Mouse (Mus musculus): ENCODE results near the gene Snrnp70. TPM values are rescaled to one million over a fixed set of nuclear protein-coding genes. Genes with fewer than 3 reads are reported as not detected.

Gene Snrnp70
- polyA plus RNA-seq, 1 experiment, result 781 TPM

GRCm38 (mm10) chr7:45433835-45434202 lies 38.3 kb upstream of the Snrnp70 start:
- Histone ChIP-seq H3K4me3 (replicated peaks; ENCODE audit: control insufficient read depth, low read depth, low read length) (peak overlapping the region; percentile 73), H3K4me1 (ENCODE audit: control insufficient read depth, insufficient read depth, low read length) (peaks cover 8% of the 10 kb centered on the region; the same call in 1 of the 2 replicates), H3K27ac (ENCODE audit: control insufficient read depth, insufficient read depth, low read depth, low read length, poor library complexity) (peak overlapping the region; percentile 45)
- WGBS, result 2% methylated on average over 7 of the region's 7 CpGs
- TF ChIP-seq CTCF (IDR thresholded peaks at IDR 0.05; ENCODE audit: control insufficient read depth, insufficient read depth, low read length) (no peak), POLR2A (IDR thresholded peaks at IDR 0.05; ENCODE audit: borderline replicate concordance, control insufficient read depth, low read depth, low read length) (no peak)

GRCm38 (mm10) chr7:45426556-45426955 lies 31.0 kb upstream of the Snrnp70 start:
- no peak overlapping the region for H3K4me3 ChIP-seq (replicated peaks; ENCODE audit: control insufficient read depth, low read depth, low read length)
- H3K27ac ChIP-seq (ENCODE audit: control insufficient read depth, insufficient read depth, low read depth, low read length, poor library complexity), result no peak overlapping the region
- TF ChIP-seq POLR2A (IDR thresholded peaks at IDR 0.05; ENCODE audit: borderline replicate concordance, control insufficient read depth, low read depth, low read length) (no peak), CTCF (IDR thresholded peaks at IDR 0.05; ENCODE audit: control insufficient read depth, insufficient read depth, low read length) (no peak)
- WGBS, result 88% methylated on average over 8 of the region's 8 CpGs
- H3K4me1 ChIP-seq (ENCODE audit: control insufficient read depth, insufficient read depth, low read length), result no peaks in the 10 kb centered on the region

GRCm38 (mm10) chr7:45421194-45421593 lies 25.7 kb upstream of the Snrnp70 start:
- TF ChIP-seq CTCF (IDR thresholded peaks at IDR 0.05; ENCODE audit: control insufficient read depth, insufficient read depth, low read length), result no peak
- TF ChIP-seq POLR2A (IDR thresholded peaks at IDR 0.05; ENCODE audit: borderline replicate concordance, control insufficient read depth, low read depth, low read length), result no peak
- Histone ChIP-seq H3K4me3 (replicated peaks; ENCODE audit: control insufficient read depth, low read depth, low read length) (no peak overlapping the region), H3K4me1 (ENCODE audit: control insufficient read depth, insufficient read depth, low read length) (no peaks in the 10 kb centered on the region), H3K27ac (ENCODE audit: control insufficient read depth, insufficient read depth, low read depth, low read length, poor library complexity) (no peak overlapping the region)
- WGBS, result 92% methylated on average over 14 of the region's 14 CpGs

DNA sequence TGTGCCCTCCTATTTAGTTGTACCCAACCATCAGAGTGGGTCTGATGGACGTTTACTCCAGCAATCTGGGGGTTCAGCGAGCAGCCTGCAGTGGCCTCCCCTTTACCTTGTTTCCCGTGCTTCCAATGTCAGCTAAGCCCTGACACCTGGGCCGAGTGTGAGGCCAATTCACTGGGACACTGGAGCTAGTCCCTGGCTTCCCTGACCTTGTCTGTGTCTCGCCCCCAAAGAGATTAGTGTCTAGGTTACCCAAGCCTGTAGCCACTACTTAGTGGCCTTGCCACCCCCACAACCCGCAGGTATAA lies 25.0 kb upstream of the Snrnp70 start, which contains the start of gene Lhb:
Lhb (plus strand) TSS at position 206 of the 305 bp plus-strand sequence.
- 79% methylated on average over 6 of the region's 6 CpGs for WGBS
- Histone ChIP-seq H3K4me1 (ENCODE audit: control insufficient read depth, insufficient read depth, low read length) (no peaks in the 10 kb centered on the region), H3K27ac (ENCODE audit: control insufficient read depth, insufficient read depth, low read depth, low read length, poor library complexity) (no peak within 1 kb of the TSS), H3K4me3 (replicated peaks; ENCODE audit: control insufficient read depth, low read depth, low read length) (no peak within 1 kb of the TSS)
- TF ChIP-seq CTCF (IDR thresholded peaks at IDR 0.05; ENCODE audit: control insufficient read depth, insufficient read depth, low read length) (no peak), POLR2A (IDR thresholded peaks at IDR 0.05; ENCODE audit: borderline replicate concordance, control insufficient read depth, low read depth, low read length) (no peak)

DNA sequence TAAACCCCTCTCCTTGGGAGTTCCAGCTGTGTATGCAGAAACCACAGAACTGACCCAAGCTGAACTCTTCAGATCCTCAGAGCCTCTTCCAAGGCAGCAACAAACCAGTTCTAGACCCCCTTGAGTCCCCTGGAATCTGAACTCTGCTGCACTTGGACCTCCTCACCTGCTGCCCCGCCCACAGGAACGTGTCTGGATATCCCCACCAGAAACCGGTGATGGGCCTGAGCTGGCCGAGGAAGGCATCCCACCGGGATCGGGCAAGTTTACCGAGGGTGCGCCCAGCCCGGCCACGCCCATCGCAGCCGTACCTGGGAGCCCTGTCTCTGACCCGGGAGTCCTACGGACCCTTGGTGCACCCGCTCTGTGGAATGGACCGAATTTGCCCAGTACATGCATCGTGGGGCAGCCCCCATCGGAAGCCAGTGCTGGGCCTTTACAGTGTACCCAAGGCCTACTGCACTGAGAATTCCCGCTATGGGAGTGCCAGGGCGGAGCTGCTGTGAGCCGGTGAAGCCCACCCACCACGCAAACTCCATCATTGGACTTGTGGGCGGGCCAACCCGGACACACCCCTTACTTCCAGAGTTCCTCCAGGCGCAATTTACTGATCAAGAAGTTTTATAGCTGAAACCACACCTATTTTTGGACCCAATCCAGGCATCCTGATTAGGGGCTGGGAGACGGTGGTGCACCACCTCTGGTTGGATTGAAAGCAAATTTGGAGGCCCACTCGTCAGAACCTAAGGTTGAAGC lies 24.5 kb upstream of the Snrnp70 start:
- TF ChIP-seq CTCF (IDR thresholded peaks at IDR 0.05; ENCODE audit: control insufficient read depth, insufficient read depth, low read length) (no peak), POLR2A (IDR thresholded peaks at IDR 0.05; ENCODE audit: borderline replicate concordance, control insufficient read depth, low read depth, low read length) (no peak)
- Histone ChIP-seq H3K4me3 (replicated peaks; ENCODE audit: control insufficient read depth, low read depth, low read length) (no peak overlapping the region), H3K27ac (ENCODE audit: control insufficient read depth, insufficient read depth, low read depth, low read length, poor library complexity) (no peak overlapping the region), H3K4me1 (ENCODE audit: control insufficient read depth, insufficient read depth, low read length) (no peaks in the 10 kb centered on the region)
- 45% methylated on average over 27 of the region's 27 CpGs for WGBS

- Histone ChIP-seq H3K4me3 (replicated peaks; ENCODE audit: control insufficient read depth, low read depth, low read length) (no peak overlapping the region), H3K27ac (ENCODE audit: control insufficient read depth, insufficient read depth, low read depth, low read length, poor library complexity) (no peak overlapping the region), H3K4me1 (ENCODE audit: control insufficient read depth, insufficient read depth, low read length) (no peaks in the 10 kb centered on the region)
- WGBS, result 14% methylated on average over 13 of the region's 13 CpGs
- no peak for TF ChIP-seq CTCF (IDR thresholded peaks at IDR 0.05; ENCODE audit: control insufficient read depth, insufficient read depth, low read length)
- no peak for TF ChIP-seq POLR2A (IDR thresholded peaks at IDR 0.05; ENCODE audit: borderline replicate concordance, control insufficient read depth, low read depth, low read length)
These were observed 22.5 kb upstream of the Snrnp70 start for GRCm38 (mm10) chr7:45417962-45418492.

- TF ChIP-seq CTCF (IDR thresholded peaks at IDR 0.05; ENCODE audit: control insufficient read depth, insufficient read depth, low read length), result no peak
- TF ChIP-seq POLR2A (IDR thresholded peaks at IDR 0.05; ENCODE audit: borderline replicate concordance, control insufficient read depth, low read depth, low read length), result no peak
- WGBS, result 6% methylated on average over 37 of the region's 37 CpGs
- Histone ChIP-seq H3K4me3 (replicated peaks; ENCODE audit: control insufficient read depth, low read depth, low read length) (no peak overlapping the region), H3K4me1 (ENCODE audit: control insufficient read depth, insufficient read depth, low read length) (no peaks in the 10 kb centered on the region), H3K27ac (ENCODE audit: control insufficient read depth, insufficient read depth, low read depth, low read length, poor library complexity) (no peak overlapping the region; the same call in 1 of the 2 replicates)
These were observed 20.1 kb upstream of the Snrnp70 start for GRCm38 (mm10) chr7:45415636-45416035.

DNA sequence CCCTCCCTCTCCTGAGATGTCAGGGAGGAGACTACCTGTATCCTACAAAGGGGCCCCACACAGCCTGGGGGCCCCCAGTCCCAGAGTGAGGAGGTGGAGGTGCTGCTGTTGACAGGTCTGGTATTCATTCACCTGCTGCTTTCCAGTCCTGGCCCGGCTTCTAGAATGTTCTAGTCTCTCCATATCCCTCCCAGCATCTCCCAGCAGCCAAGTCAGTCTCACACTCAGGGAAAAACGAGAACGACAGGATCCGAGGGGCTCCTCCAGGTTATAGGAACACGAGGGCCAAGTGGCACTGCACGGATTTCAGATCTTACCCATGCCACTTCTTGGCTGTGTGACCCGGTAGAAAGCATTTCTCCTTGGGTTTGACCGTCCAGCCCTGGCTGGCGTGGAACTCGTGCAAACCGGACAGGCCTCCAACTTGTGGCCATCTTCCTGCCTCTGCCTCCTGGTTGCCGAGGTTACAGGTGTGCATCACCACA lies 19.2 kb upstream of the Snrnp70 start:
- H3K27ac ChIP-seq (ENCODE audit: control insufficient read depth, insufficient read depth, low read depth, low read length, poor library complexity), result no peak overlapping the region
- WGBS, result 16% methylated on average over 12 of the region's 12 CpGs
- TF ChIP-seq POLR2A (IDR thresholded peaks at IDR 0.05; ENCODE audit: borderline replicate concordance, control insufficient read depth, low read depth, low read length), result no peak
- no peak for TF ChIP-seq CTCF (IDR thresholded peaks at IDR 0.05; ENCODE audit: control insufficient read depth, insufficient read depth, low read length)
- H3K4me1 ChIP-seq (ENCODE audit: control insufficient read depth, insufficient read depth, low read length), result no peaks in the 10 kb centered on the region
- no peak overlapping the region for H3K4me3 ChIP-seq (replicated peaks; ENCODE audit: control insufficient read depth, low read depth, low read length)
